Mouse (Mus musculus) heart, embryonic 11.5 days (tissue): ENCODE data around the gene Zfp764. TPM values are rescaled to one million over a fixed set of nuclear protein-coding genes. Genes with fewer than 3 reads are reported as not detected.
"Not testable (repeated sequence)": the region's sequence is repeated elsewhere in the genome, so short reads cannot be mapped to it uniquely, and the experiment has no call there.

Experiments
- ATAC-seq: fragments of 200-750 bp; cut with Nextera tagmentation; replicated peaks from 2 replicates; pipeline ENCODE4 v1.8.0; 2017; ENCODE audit warnings: moderate library complexity; ENCODE audit not compliant: insufficient number of reproducible peaks, low FRiP score, low TSS enrichment
- H3K27ac ChIP-seq: fragments of 300-500 bp; sonication (generic); 2 replicates; pipeline ENCODE4 v1.5.1; 2014; ENCODE audit warnings: mild to moderate bottlenecking, low read depth, low read length
- H3K27me3 ChIP-seq: fragments of 300-500 bp; sonication (generic); 2 replicates; pipeline ENCODE4 v1.6.1; 2014; ENCODE audit warnings: mild to moderate bottlenecking, low read length, mixed read lengths; ENCODE audit not compliant: control insufficient read depth, insufficient read depth
- H3K36me3 ChIP-seq: fragments of 300-500 bp; sonication (generic); 2 replicates; pipeline ENCODE4 v1.6.1; 2014; ENCODE audit warnings: mild to moderate bottlenecking, low read length, moderate library complexity, mixed read lengths; ENCODE audit not compliant: control insufficient read depth, insufficient read depth
- H3K4me1 ChIP-seq: fragments of 300-500 bp; sonication (generic); 2 replicates; pipeline ENCODE4 v1.6.1; 2014; ENCODE audit warnings: low read length; ENCODE audit not compliant: control insufficient read depth, insufficient read depth
- H3K4me2 ChIP-seq: fragments of 300-500 bp; sonication (generic); 2 replicates; pipeline ENCODE4 v1.6.1; 2014; ENCODE audit warnings: mild to moderate bottlenecking, moderate library complexity
- H3K4me3 ChIP-seq: fragments of 300-500 bp; sonication (generic); 2 replicates; pipeline ENCODE4 v1.5.1; 2014; ENCODE audit warnings: low read depth, low read length
- H3K9ac ChIP-seq: fragments of 300-500 bp; sonication (generic); 2 replicates; pipeline ENCODE4 v1.6.1; 2014; ENCODE audit warnings: mild to moderate bottlenecking, low read depth, low read length, moderate library complexity
- H3K9me3 ChIP-seq: fragments of 300-500 bp; sonication (generic); replicated peaks from 2 replicates; pipeline ENCODE4 v1.6.1; 2016; ENCODE audit warnings: low read length; ENCODE audit not compliant: control insufficient read depth
- WGBS: fragments of 180-500 bp; shearing (Covaris S2); extraction: QIAGEN DNeasy Blood & Tissue Kit; methylation state at CpG from one replicate; pipeline ENCODE4 v1.1.7; 2014; ENCODE audit not compliant: insufficient replicate concordance; 5-methylcytosine and 5-hydroxymethylcytosine counted together
- polyA plus RNA-seq: library from polyadenylated mRNA; unstranded; fragments of >200 nt; fragmentation: Nextera tagmentation; extraction: Ambion mirVana; gene quantifications from 2 replicates; pipeline ENCODE4 v1.2.1, GENCODE M21; 2014

Zfp764 gene
- polyA plus RNA-seq, 1 experiment from 2014 or later = 4.6 TPM

- no peak for ATAC-seq
- no peak overlapping the region for H3K4me2 ChIP-seq
- H3K27me3 ChIP-seq = peaks cover 10% of the 10 kb centered on the region
- H3K4me3 ChIP-seq = no peak overlapping the region
- H3K9me3 ChIP-seq = no peaks in the 10 kb centered on the region
- peaks cover 3% of the 10 kb centered on the region; the same call in 1 of the 2 replicates for H3K4me1 ChIP-seq
- WGBS = 55% methylated on average over 3 of the region's 3 CpGs
- H3K27ac ChIP-seq = no peak overlapping the region
- H3K36me3 ChIP-seq = no peaks in the 10 kb centered on the region
- no peak overlapping the region for H3K9ac ChIP-seq
Observed at GRCm38 (mm10) chr7:127426354-127426753, 19.7 kb upstream of the Zfp764 start.

- ATAC-seq = no peak
- Histone ChIP-seq H3K4me3 (no peak overlapping the region), H3K9ac (no peak overlapping the region), H3K36me3 (no peaks in the 10 kb centered on the region), H3K27ac (no peak overlapping the region), H3K4me2 (no peak overlapping the region), H3K27me3 (peaks cover 10% of the 10 kb centered on the region), H3K9me3 (no peaks in the 10 kb centered on the region), H3K4me1 (peaks cover 8% of the 10 kb centered on the region)
- WGBS = 72% methylated on average over 2 of the region's 2 CpGs
Observed at GRCm38 (mm10) chr7:127425911-127426310, 19.3 kb upstream of the Zfp764 start.

GRCm38 (mm10) chr7:127425291-127425690 is 18.7 kb upstream of the Zfp764 start:
- Histone ChIP-seq H3K4me2 (no peak overlapping the region), H3K4me3 (no peak overlapping the region), H3K9me3 (no peaks in the 10 kb centered on the region), H3K27me3 (peaks cover 10% of the 10 kb centered on the region), H3K9ac (no peak overlapping the region), H3K4me1 (peaks cover 8% of the 10 kb centered on the region), H3K27ac (no peak overlapping the region), H3K36me3 (no peaks in the 10 kb centered on the region)
- no peak for ATAC-seq
- WGBS = 81% methylated on average over 3 of the region's 3 CpGs

- peak overlapping the region; percentile 83 for H3K4me2 ChIP-seq
- under 1% methylated on average over 15 of the region's 15 CpGs for WGBS
- H3K36me3 ChIP-seq = no peaks in the 10 kb centered on the region
- no peak for ATAC-seq
- H3K4me3 ChIP-seq = peak overlapping the region; percentile 74
- H3K9ac ChIP-seq = peak overlapping the region; percentile 80
- H3K27me3 ChIP-seq = peaks cover 10% of the 10 kb centered on the region
- H3K9me3 ChIP-seq = no peaks in the 10 kb centered on the region
- peaks cover 8% of the 10 kb centered on the region for H3K4me1 ChIP-seq
- H3K27ac ChIP-seq = no peak overlapping the region
Observed at GRCm38 (mm10) chr7:127422247-127422646, 15.6 kb upstream of the Zfp764 start.

GRCm38 (mm10) chr7:127421388-127422191 is 15.0 kb upstream of the Zfp764 start, which contains the start of gene Zfp688:
Gene Zfp688 (minus strand): TSS chr7:127422068.
- ATAC-seq = peak; percentile 83
- Histone ChIP-seq H3K9me3 (no peaks in the 10 kb centered on the region), H3K27ac (peak within 1 kb of the TSS; percentile 57), H3K27me3 (peaks cover 10% of the 10 kb centered on the region), H3K9ac (peak within 1 kb of the TSS; percentile 80), H3K4me3 (peak within 1 kb of the TSS; percentile 74), H3K4me2 (peak within 1 kb of the TSS; percentile 83), H3K36me3 (no peaks in the 10 kb centered on the region), H3K4me1 (peaks cover 8% of the 10 kb centered on the region)
- under 1% methylated on average over 48 of the region's 48 CpGs for WGBS

GRCm38 (mm10) chr7:127411418-127411817 is 4.8 kb upstream of the Zfp764 start:
- H3K36me3 ChIP-seq = no peaks in the 10 kb centered on the region
- H3K9ac ChIP-seq = no peak overlapping the region
- no peaks in the 10 kb centered on the region for H3K27me3 ChIP-seq
- H3K9me3 ChIP-seq = no peaks in the 10 kb centered on the region
- no peak overlapping the region for H3K4me2 ChIP-seq
- ATAC-seq = no peak
- H3K4me1 ChIP-seq = no peaks in the 10 kb centered on the region
- no peak overlapping the region for H3K4me3 ChIP-seq
- H3K27ac ChIP-seq = no peak overlapping the region
- 62% methylated on average over 2 of the region's 2 CpGs for WGBS

- not testable (repeated sequence) for ATAC-seq, H3K4me1 ChIP-seq, H3K27ac ChIP-seq
Observed at GRCm38 (mm10) chr7:127404101-127404500, 2.5 kb downstream of the Zfp764 start.

GRCm38 (mm10) chr7:127402980-127403379 is 3.6 kb downstream of the Zfp764 start:
- no peak for ATAC-seq
- H3K36me3 ChIP-seq = no peaks in the 10 kb centered on the region
- H3K4me1 ChIP-seq = no peaks in the 10 kb centered on the region
- no peak overlapping the region for H3K27ac ChIP-seq
- no peak overlapping the region for H3K9ac ChIP-seq
- no peaks in the 10 kb centered on the region for H3K27me3 ChIP-seq
- no peak overlapping the region for H3K4me3 ChIP-seq
- WGBS = 32% methylated on average over 2 of the region's 2 CpGs
- H3K9me3 ChIP-seq = no peaks in the 10 kb centered on the region
- no peak overlapping the region for H3K4me2 ChIP-seq

More at GRCm38 (mm10) chr7:127404101-127404500, 2.5 kb downstream of the Zfp764 start:
- not testable (repeated sequence) for H3K4me3 ChIP-seq, H3K36me3 ChIP-seq, H3K4me2 ChIP-seq, H3K9me3 ChIP-seq, H3K9ac ChIP-seq, H3K27me3 ChIP-seq
- 84% methylated on average over 6 of the region's 6 CpGs for WGBS

GRCm38 (mm10) chr7:127400355-127400754 is 6.3 kb downstream of the Zfp764 start:
- no peak overlapping the region for H3K4me2 ChIP-seq
- H3K9ac ChIP-seq = no peak overlapping the region
- ATAC-seq = no peak
- H3K4me1 ChIP-seq = no peaks in the 10 kb centered on the region
- H3K4me3 ChIP-seq = no peak overlapping the region
- no peaks in the 10 kb centered on the region for H3K27me3 ChIP-seq
- WGBS = 66% methylated on average over 3 of the region's 3 CpGs
- no peak overlapping the region for H3K27ac ChIP-seq
- no peaks in the 10 kb centered on the region for H3K36me3 ChIP-seq
- no peaks in the 10 kb centered on the region for H3K9me3 ChIP-seq
